Mouse (Mus musculus) stomach, embryonic 14.5 days (tissue): ENCODE results near the gene Trip6. TPM values are rescaled to one million over a fixed set of nuclear protein-coding genes. Genes with fewer than 3 reads are reported as not detected.

Experiments used
- ATAC-seq: fragments of 200-750 bp; cut with Nextera tagmentation; 2 replicates; pipeline ENCODE4 v1.8.0; 2017; ENCODE audit warnings: low read depth, moderate TSS enrichment; ENCODE audit not compliant: insufficient number of reproducible peaks, insufficient read depth, low FRiP score
- H3K27ac ChIP-seq: fragments of 300-500 bp; sonication (generic); 2 replicates; pipeline ENCODE4 v1.5.1; 2014; ENCODE audit warnings: mild to moderate bottlenecking, low read length, moderate library complexity, mixed read lengths
- H3K27me3 ChIP-seq: fragments of 300-500 bp; sonication (generic); 2 replicates; pipeline ENCODE4 v1.6.1; 2014; ENCODE audit warnings: low read length, control low read depth, mixed read lengths; ENCODE audit not compliant: control insufficient read depth, insufficient read depth
- H3K36me3 ChIP-seq: fragments of 300-500 bp; sonication (generic); 2 replicates; pipeline ENCODE4 v1.6.1; 2014; ENCODE audit warnings: mild to moderate bottlenecking, control low read depth, low read length, moderate library complexity, mixed read lengths; ENCODE audit not compliant: control insufficient read depth, insufficient read depth
- H3K4me1 ChIP-seq: fragments of 300-500 bp; sonication (generic); 2 replicates; pipeline ENCODE4 v1.6.1; 2014; ENCODE audit warnings: low read length, control low read depth, mixed read lengths; ENCODE audit not compliant: control insufficient read depth, insufficient read depth
- H3K4me2 ChIP-seq: fragments of 300-500 bp; sonication (generic); replicated peaks from 2 replicates; pipeline ENCODE4 v1.6.1; 2014; ENCODE audit warnings: low read depth, low read length, control low read depth
- H3K4me3 ChIP-seq: fragments of 300-500 bp; sonication (generic); 2 replicates; pipeline ENCODE4 v1.5.1; 2014; ENCODE audit warnings: low read depth, low read length, control low read depth
- H3K9ac ChIP-seq: fragments of 300-500 bp; sonication (generic); replicated peaks from 2 replicates; pipeline ENCODE4 v1.6.1; 2014; ENCODE audit warnings: low read depth, mild to moderate bottlenecking, control low read depth, low read length, moderate library complexity, mixed read lengths
- H3K9me3 ChIP-seq: fragments of 300-500 bp; sonication (generic); 2 replicates; pipeline ENCODE4 v1.6.1; 2016; ENCODE audit warnings: low read depth, low read length, control low read depth; ENCODE audit not compliant: control insufficient read depth
- WGBS: fragments of 180-500 bp; shearing (Covaris S2); extraction: QIAGEN DNeasy Blood & Tissue Kit; methylation state at CpG from one replicate; pipeline ENCODE4 v1.1.7; 2014; 5-methylcytosine and 5-hydroxymethylcytosine counted together
- polyA plus RNA-seq: library from polyadenylated mRNA; unstranded; fragments of >200 nt; fragmentation: Nextera tagmentation; extraction: Ambion mirVana; gene quantifications from 2 replicates; pipeline ENCODE4 v1.2.1, GENCODE M21; 2014

Trip6 gene
- polyA plus RNA-seq, 1 experiment from 2014 or later = 76.2 TPM

- no peaks in the 10 kb centered on the region; the same call in 1 of the 2 replicates for H3K4me1 ChIP-seq
- H3K27me3 ChIP-seq = no peaks in the 10 kb centered on the region
- peak within 1 kb of the TSS; percentile 52; the same call in 1 of the 2 replicates for H3K9ac ChIP-seq
- H3K27ac ChIP-seq = peak within 1 kb of the TSS; percentile 33; the same call in 1 of the 2 replicates
- ATAC-seq = peak; percentile 82
- H3K9me3 ChIP-seq = no peaks in the 10 kb centered on the region
- WGBS = under 1% methylated on average over 44 of the region's 44 CpGs
- no peaks in the 10 kb centered on the region for H3K36me3 ChIP-seq
- H3K4me2 ChIP-seq = peak within 1 kb of the TSS; percentile 90
- peak within 1 kb of the TSS; percentile 63 for H3K4me3 ChIP-seq
Observed at GRCm38 (mm10) chr5:137333512-137334174, 19.4 kb upstream of the Trip6 start, which contains the start of gene Slc12a9. Gene Slc12a9 (minus strand): TSS chr5:137333597.

GRCm38 (mm10) chr5:137332857-137333511, 18.8 kb upstream of the Trip6 start:
- Histone ChIP-seq H3K4me1 (no peaks in the 10 kb centered on the region; the same call in 1 of the 2 replicates), H3K4me2 (peak overlapping the region; percentile 90), H3K9ac (peak overlapping the region; percentile 52; the same call in 1 of the 2 replicates), H3K27me3 (no peaks in the 10 kb centered on the region), H3K27ac (peak overlapping the region; percentile 33; the same call in 1 of the 2 replicates), H3K9me3 (no peaks in the 10 kb centered on the region), H3K36me3 (no peaks in the 10 kb centered on the region), H3K4me3 (peak overlapping the region; percentile 63)
- WGBS = 16% methylated on average over 15 of the region's 15 CpGs
- ATAC-seq = no peak

- no peak overlapping the region for H3K4me3 ChIP-seq
- H3K36me3 ChIP-seq = no peaks in the 10 kb centered on the region; the same call in 1 of the 2 replicates
- no peak overlapping the region for H3K9ac ChIP-seq
- ATAC-seq = no peak
- 87% methylated on average over 7 of the region's 7 CpGs for WGBS
- no peaks in the 10 kb centered on the region for H3K9me3 ChIP-seq
- no peaks in the 10 kb centered on the region for H3K27me3 ChIP-seq
- no peak overlapping the region for H3K4me2 ChIP-seq
- H3K27ac ChIP-seq = no peak overlapping the region
- H3K4me1 ChIP-seq = no peaks in the 10 kb centered on the region
Observed at GRCm38 (mm10) chr5:137330910-137331309, 16.7 kb upstream of the Trip6 start.

- 97% methylated on average over 3 of the region's 3 CpGs for WGBS
- Histone ChIP-seq H3K9me3 (no peaks in the 10 kb centered on the region), H3K36me3 (peaks cover 9% of the 10 kb centered on the region), H3K4me3 (no peak overlapping the region), H3K27ac (no peak overlapping the region), H3K4me1 (no peaks in the 10 kb centered on the region), H3K9ac (no peak overlapping the region), H3K27me3 (no peaks in the 10 kb centered on the region), H3K4me2 (no peak overlapping the region)
- no peak for ATAC-seq
Observed at GRCm38 (mm10) chr5:137320996-137321395, 6.8 kb upstream of the Trip6 start.

GRCm38 (mm10) chr5:137318570-137318969, 4.4 kb upstream of the Trip6 start:
- Histone ChIP-seq H3K27ac (no peak overlapping the region), H3K9ac (no peak overlapping the region), H3K36me3 (peaks cover 9% of the 10 kb centered on the region), H3K4me1 (peaks cover 13% of the 10 kb centered on the region), H3K4me3 (no peak overlapping the region), H3K27me3 (no peaks in the 10 kb centered on the region), H3K9me3 (no peaks in the 10 kb centered on the region), H3K4me2 (no peak overlapping the region)
- 75% methylated on average over 1 of the region's 1 CpGs for WGBS
- no peak for ATAC-seq

- peaks cover 7% of the 10 kb centered on the region for H3K36me3 ChIP-seq
- H3K9ac ChIP-seq = no peak overlapping the region
- no peaks in the 10 kb centered on the region for H3K27me3 ChIP-seq
- ATAC-seq = no peak
- no peak overlapping the region for H3K4me3 ChIP-seq
- WGBS = 83% methylated on average over 8 of the region's 8 CpGs
- no peaks in the 10 kb centered on the region for H3K9me3 ChIP-seq
- peaks cover 21% of the 10 kb centered on the region for H3K4me1 ChIP-seq
- H3K4me2 ChIP-seq = no peak overlapping the region
- no peak overlapping the region for H3K27ac ChIP-seq
Observed at GRCm38 (mm10) chr5:137317361-137317760, 3.2 kb upstream of the Trip6 start.

- Histone ChIP-seq H3K4me1 (peaks cover 25% of the 10 kb centered on the region), H3K4me2 (peak overlapping the region; percentile 95; the same call in 1 of the 2 replicates), H3K9me3 (no peaks in the 10 kb centered on the region), H3K36me3 (peaks cover 18% of the 10 kb centered on the region; the same call in 1 of the 2 replicates), H3K9ac (no peak overlapping the region; the same call in 1 of the 2 replicates), H3K27ac (peak overlapping the region; percentile 92), H3K4me3 (0 out of 2 replicates have a peak overlapping the region, but pooled peaks have one; percentile 5), H3K27me3 (no peaks in the 10 kb centered on the region)
- no peak for ATAC-seq
- WGBS = 41% methylated on average over 30 of the region's 30 CpGs
Observed at GRCm38 (mm10) chr5:137315084-137315903, 1.1 kb upstream of the Trip6 start.
